Mouse (Mus musculus) ES-Bruce4 (cell line): ENCODE results near the gene Olfr556.

Experiments used
- CTCF ChIP-seq: IDR thresholded peaks from one replicate; pipeline ENCODE4 v1.8.1; 2011; ENCODE audit warnings: low read depth, low read length
- POLR2A ChIP-seq: IDR thresholded peaks from one replicate; pipeline ENCODE4 v1.8.1; 2011; ENCODE audit warnings: low read length; ENCODE audit not compliant: insufficient read depth

- TF ChIP-seq CTCF (no peak), POLR2A (no peak)
These were observed 679 bp downstream of the Olfr556 start for GRCm38 (mm10) chr7:102665378-102665777.
